Mouse (Mus musculus) liver, adult 2 months (tissue): ENCODE measurements around the gene Mylk3.

ENCODE experiments used
- CTCF ChIP-seq: fragments of 200-500 bp; IDR thresholded peaks from 2 replicates; pipeline ENCODE4 v1.5.1; 2011; ENCODE audit warnings: low read depth, low read length, control low read depth
- POLR2A ChIP-seq: fragments of 200-500 bp; IDR thresholded peaks from 2 replicates; pipeline ENCODE4 v1.6.1; 2011; ENCODE audit warnings: low read length, control low read depth; ENCODE audit not compliant: insufficient read depth; ENCODE audit errors: extremely low read depth

DNA sequence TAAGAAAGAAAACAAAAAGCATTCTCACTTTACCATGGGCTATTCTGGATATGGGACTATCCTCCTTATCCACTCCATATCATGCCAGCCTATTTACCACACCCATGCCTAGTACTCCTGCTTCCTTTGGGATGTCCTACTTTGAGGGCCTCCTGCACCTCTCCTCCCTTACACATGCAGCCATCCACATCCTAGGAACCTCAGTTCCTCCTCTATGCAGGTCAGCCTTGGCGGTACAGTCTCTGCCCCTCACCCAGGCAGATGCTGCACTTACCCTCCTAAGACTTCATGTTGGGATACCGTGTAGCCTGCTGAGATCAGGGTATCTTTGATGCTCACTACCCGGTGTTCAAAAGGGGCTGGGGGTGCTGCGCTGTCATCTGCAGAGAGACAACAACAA, 32.9 kb downstream of the Mylk3 start:
- no peak for TF ChIP-seq POLR2A
- no peak for TF ChIP-seq CTCF
